Mouse (Mus musculus): ENCODE results near the gene Cers2. TPM values are rescaled to one million over a fixed set of nuclear protein-coding genes. Genes with fewer than 3 reads are reported as not detected.

Gene Cers2
- total and polyA plus RNA-seq, 2 experiments, result 266 to 283 TPM

- TF ChIP-seq CTCF (IDR thresholded peaks at IDR 0.05; ENCODE audit: low read depth, low read length) (no peak), POLR2A (IDR thresholded peaks at IDR 0.05; ENCODE audit: extremely low read depth, insufficient read depth, low read length) (no peak)
- DNase-seq (ENCODE audit: extremely low read depth, low read depth, low spot score), result no peak
- Histone ChIP-seq H3K36me3 (ENCODE audit: control insufficient read depth, insufficient read depth, low read length) (no peaks in the 10 kb centered on the region), H3K27ac (replicated peaks; ENCODE audit: insufficient read depth, low read depth, low read length) (no peak overlapping the region), H3K79me2 (ENCODE audit: control insufficient read depth, insufficient read depth, low read length) (peaks cover 4% of the 10 kb centered on the region; the same call in 1 of the 2 replicates), H3K27me3 (ENCODE audit: control insufficient read depth, insufficient read depth, low read length) (no peaks in the 10 kb centered on the region), H3K9ac (ENCODE audit: low read depth, low read length) (no peak overlapping the region), H3K4me1 (ENCODE audit: control insufficient read depth, insufficient read depth, low read length) (no peaks in the 10 kb centered on the region), H3K4me3 (ENCODE audit: insufficient read depth, low read depth, low read length) (no peak overlapping the region)
- 65% methylated on average over 3 of the region's 3 CpGs for WGBS
Observed at GRCm38 (mm10) chr3:95310496-95310895, 4.1 kb upstream of the Cers2 start.

DNA sequence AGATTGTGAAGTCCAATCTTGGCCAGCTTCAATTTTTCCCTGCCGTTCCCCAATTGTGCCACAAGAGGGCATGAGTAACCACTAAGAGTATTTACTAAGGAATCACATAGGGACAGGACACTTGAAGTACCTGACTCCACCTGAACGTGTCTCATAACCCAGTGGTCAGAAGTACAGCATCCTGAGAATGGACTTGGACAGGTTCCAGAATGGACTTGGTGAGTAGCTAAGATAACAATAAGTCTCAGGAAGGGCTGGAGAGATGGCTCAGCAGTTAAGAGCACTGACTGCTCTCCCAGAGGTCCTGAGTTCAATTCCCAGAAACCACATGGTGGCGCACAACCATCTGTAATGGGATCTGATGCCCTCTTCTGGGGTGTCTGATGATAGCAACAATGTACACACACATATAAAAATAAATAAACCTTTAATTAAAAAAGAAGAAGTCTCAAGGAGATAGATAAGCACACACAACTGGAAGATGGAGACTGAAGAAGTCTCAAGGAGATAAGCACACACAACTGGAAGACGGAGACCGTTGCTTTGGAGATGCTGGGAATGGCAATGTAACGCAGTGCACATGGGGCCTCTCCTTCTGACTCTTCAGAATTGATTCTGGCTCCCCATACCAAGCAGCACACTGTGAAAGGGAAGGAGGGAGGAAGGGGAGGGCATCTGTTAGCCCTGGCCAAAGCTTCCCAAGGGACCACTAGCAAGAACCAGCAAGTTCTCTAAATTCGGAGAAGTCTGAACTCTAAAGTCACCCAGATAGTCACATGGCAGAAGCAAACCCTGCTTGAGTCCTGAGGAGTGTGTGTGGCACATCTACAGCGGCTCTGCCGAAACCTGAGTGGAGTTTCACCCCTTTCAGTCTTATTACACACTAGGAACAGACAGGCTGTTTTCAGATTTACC lies 3.4 kb upstream of the Cers2 start:
- peaks cover under 1% of the 10 kb centered on the region; the same call in 1 of the 2 replicates for H3K4me1 ChIP-seq (ENCODE audit: control insufficient read depth, insufficient read depth, low read length)
- TF ChIP-seq CTCF (IDR thresholded peaks at IDR 0.05; ENCODE audit: low read depth, low read length) (peak; percentile 31; the same call in 1 of the 2 replicates), POLR2A (IDR thresholded peaks at IDR 0.05; ENCODE audit: extremely low read depth, insufficient read depth, low read length) (no peak)
- H3K36me3 ChIP-seq (ENCODE audit: control insufficient read depth, insufficient read depth, low read length), result no peaks in the 10 kb centered on the region
- no peak overlapping the region for H3K9ac ChIP-seq (ENCODE audit: low read depth, low read length)
- H3K27me3 ChIP-seq (ENCODE audit: control insufficient read depth, insufficient read depth, low read length), result no peaks in the 10 kb centered on the region
- 63% methylated on average over 9 of the region's 9 CpGs for WGBS
- H3K27ac ChIP-seq (replicated peaks; ENCODE audit: insufficient read depth, low read depth, low read length), result no peak overlapping the region
- peak; percentile 79 for DNase-seq (ENCODE audit: extremely low read depth, low read depth, low spot score)
- H3K4me3 ChIP-seq (ENCODE audit: insufficient read depth, low read depth, low read length), result no peak overlapping the region
- peaks cover 10% of the 10 kb centered on the region; the same call in 1 of the 2 replicates for H3K79me2 ChIP-seq (ENCODE audit: control insufficient read depth, insufficient read depth, low read length)

DNA sequence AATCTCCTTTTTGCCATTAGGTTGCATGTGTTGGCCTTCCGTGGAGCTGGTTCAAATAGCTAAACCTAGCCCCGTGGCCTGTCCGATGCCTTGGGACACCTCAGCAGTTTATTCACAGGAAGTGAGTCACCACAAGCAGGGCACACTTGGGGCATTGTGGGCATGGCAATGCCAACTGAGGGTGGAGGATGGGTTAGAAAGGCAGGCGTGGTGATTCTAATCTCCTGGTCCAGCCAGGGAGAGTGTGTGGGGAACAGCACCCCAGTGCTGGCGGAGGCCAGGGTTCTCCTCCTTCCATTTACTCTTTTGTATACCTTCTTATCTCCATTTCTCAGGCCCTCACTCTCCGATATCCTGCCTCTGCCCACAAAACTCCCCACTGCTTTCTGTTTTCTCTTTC lies 2.0 kb upstream of the Cers2 start:
- H3K27ac ChIP-seq (replicated peaks; ENCODE audit: insufficient read depth, low read depth, low read length), result no peak overlapping the region
- H3K79me2 ChIP-seq (ENCODE audit: control insufficient read depth, insufficient read depth, low read length), result peaks cover 17% of the 10 kb centered on the region; the same call in 1 of the 2 replicates
- no peaks in the 10 kb centered on the region for H3K27me3 ChIP-seq (ENCODE audit: control insufficient read depth, insufficient read depth, low read length)
- 70% methylated on average over 6 of the region's 6 CpGs for WGBS
- peaks cover 11% of the 10 kb centered on the region for H3K4me1 ChIP-seq (ENCODE audit: control insufficient read depth, insufficient read depth, low read length)
- TF ChIP-seq POLR2A (IDR thresholded peaks at IDR 0.05; ENCODE audit: extremely low read depth, insufficient read depth, low read length), result no peak
- H3K36me3 ChIP-seq (ENCODE audit: control insufficient read depth, insufficient read depth, low read length), result no peaks in the 10 kb centered on the region
- H3K9ac ChIP-seq (ENCODE audit: low read depth, low read length), result no peak overlapping the region
- no peak for DNase-seq (ENCODE audit: extremely low read depth, low read depth, low spot score)
- H3K4me3 ChIP-seq (ENCODE audit: insufficient read depth, low read depth, low read length), result no peak overlapping the region

DNA sequence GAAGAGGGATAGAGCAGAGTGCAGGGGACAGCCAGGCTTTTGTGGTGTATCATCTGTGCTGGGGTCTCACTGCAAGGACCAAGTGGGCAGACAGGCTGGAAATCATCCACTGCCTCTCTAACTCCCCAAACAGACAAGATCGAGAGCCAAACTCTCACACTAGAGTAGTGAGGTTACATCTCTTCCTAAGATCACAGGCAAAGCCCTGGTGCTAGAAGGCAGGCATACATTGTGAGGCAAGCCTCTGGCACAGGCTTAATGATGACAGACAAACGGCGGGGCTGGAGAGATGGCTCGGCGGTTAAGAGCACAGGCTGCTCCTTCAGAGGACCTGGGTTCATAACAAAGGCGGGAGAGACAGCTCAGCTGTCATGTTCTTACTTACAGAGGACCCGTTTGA lies 1.1 kb upstream of the Cers2 start:
- no peak for TF ChIP-seq POLR2A (IDR thresholded peaks at IDR 0.05; ENCODE audit: extremely low read depth, insufficient read depth, low read length)
- TF ChIP-seq CTCF (IDR thresholded peaks at IDR 0.05; ENCODE audit: low read depth, low read length), result no peak
- DNase-seq (ENCODE audit: extremely low read depth, low read depth, low spot score), result no peak
- peaks cover 14% of the 10 kb centered on the region for H3K4me1 ChIP-seq (ENCODE audit: control insufficient read depth, insufficient read depth, low read length)
- peaks cover 17% of the 10 kb centered on the region; the same call in 1 of the 2 replicates for H3K79me2 ChIP-seq (ENCODE audit: control insufficient read depth, insufficient read depth, low read length)
- H3K27me3 ChIP-seq (ENCODE audit: control insufficient read depth, insufficient read depth, low read length), result no peaks in the 10 kb centered on the region
- H3K9ac ChIP-seq (ENCODE audit: low read depth, low read length), result no peak overlapping the region
- no peaks in the 10 kb centered on the region for H3K36me3 ChIP-seq (ENCODE audit: control insufficient read depth, insufficient read depth, low read length)
- no peak overlapping the region for H3K27ac ChIP-seq (replicated peaks; ENCODE audit: insufficient read depth, low read depth, low read length)
- 74% methylated on average over 7 of the region's 7 CpGs for WGBS
- H3K4me3 ChIP-seq (ENCODE audit: insufficient read depth, low read depth, low read length), result no peak overlapping the region

DNA sequence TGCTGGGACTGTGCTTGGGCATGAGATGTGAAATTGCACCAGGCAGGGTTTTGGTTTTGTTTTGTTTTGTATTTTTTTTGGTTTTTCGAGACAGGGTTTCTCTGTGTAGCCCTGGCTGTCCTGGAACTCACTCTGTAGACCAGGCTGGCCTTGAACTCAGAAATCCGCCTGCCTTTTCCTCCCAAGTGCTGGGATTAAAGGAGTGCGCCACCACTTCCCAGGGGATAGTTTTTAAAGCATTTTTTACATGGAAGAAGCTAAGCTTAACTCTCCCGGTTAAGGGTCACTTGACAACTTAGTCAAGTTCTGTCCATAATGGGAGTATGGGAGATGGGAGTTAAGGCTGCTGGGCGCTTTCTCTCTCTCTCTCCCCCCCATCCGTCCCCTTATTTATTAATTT lies 516 bp upstream of the Cers2 start:
- WGBS, result 77% methylated on average over 6 of the region's 6 CpGs
- H3K4me1 ChIP-seq (ENCODE audit: control insufficient read depth, insufficient read depth, low read length), result peaks cover 14% of the 10 kb centered on the region
- DNase-seq (ENCODE audit: extremely low read depth, low read depth, low spot score), result no peak
- no peaks in the 10 kb centered on the region for H3K27me3 ChIP-seq (ENCODE audit: control insufficient read depth, insufficient read depth, low read length)
- no peak overlapping the region for H3K4me3 ChIP-seq (ENCODE audit: insufficient read depth, low read depth, low read length)
- TF ChIP-seq POLR2A (IDR thresholded peaks at IDR 0.05; ENCODE audit: extremely low read depth, insufficient read depth, low read length) (no peak), CTCF (IDR thresholded peaks at IDR 0.05; ENCODE audit: low read depth, low read length) (no peak)
- no peak overlapping the region for H3K27ac ChIP-seq (replicated peaks; ENCODE audit: insufficient read depth, low read depth, low read length)
- no peaks in the 10 kb centered on the region for H3K36me3 ChIP-seq (ENCODE audit: control insufficient read depth, insufficient read depth, low read length)
- H3K9ac ChIP-seq (ENCODE audit: low read depth, low read length), result no peak overlapping the region
- peaks cover 18% of the 10 kb centered on the region; the same call in 1 of the 2 replicates for H3K79me2 ChIP-seq (ENCODE audit: control insufficient read depth, insufficient read depth, low read length)

All from liver, adult 2 months (tissue).